Mouse (Mus musculus): Measurements from ENCODE around the gene Tnfrsf25.

GRCm38 (mm10) chr4:152094233-152094632 lies 21.5 kb upstream of the Tnfrsf25 start:
- TF ChIP-seq POLR2AphosphoS2 (IDR thresholded peaks at IDR 0.05; ENCODE audit: insufficient read length, low read depth), result no peak
- TF ChIP-seq POLR2A (IDR thresholded peaks at IDR 0.05; ENCODE audit: insufficient read length, low read depth), result no peak
- no peak for TF ChIP-seq TCF12 (IDR thresholded peaks at IDR 0.05; ENCODE audit: insufficient read depth, poor library complexity, severe bottlenecking)
- TF ChIP-seq MAX (IDR thresholded peaks at IDR 0.05; ENCODE audit: low read depth), result no peak
- no peak for TF ChIP-seq TCF3 (IDR thresholded peaks at IDR 0.05; ENCODE audit: insufficient read length, low read depth)
- TF ChIP-seq USF1 (IDR thresholded peaks at IDR 0.05; ENCODE audit: low read depth), result no peak
- no peak for TF ChIP-seq E2F4 (IDR thresholded peaks at IDR 0.05; ENCODE audit: insufficient read depth)
- TF ChIP-seq SRF (IDR thresholded peaks at IDR 0.05; ENCODE audit: control insufficient read depth, insufficient read length, low read depth), result no peak

All from myocyte (in vitro differentiated cells).